Mouse (Mus musculus) kidney, postnatal 36 days (tissue): ENCODE results near the gene Olfr1284.
"Not testable (repeated sequence)": the region's sequence is repeated elsewhere in the genome, so short reads cannot be mapped to it uniquely, and the experiment has no call there.

Experiments
- DNase-seq, 2 experiments: peaks; one replicate each; pipeline ENCODE4 v3.0.0; 2021 to 2022; ENCODE audit warnings: mixed read lengths in 2 of 2

The Olfr1284 gene

DNA sequence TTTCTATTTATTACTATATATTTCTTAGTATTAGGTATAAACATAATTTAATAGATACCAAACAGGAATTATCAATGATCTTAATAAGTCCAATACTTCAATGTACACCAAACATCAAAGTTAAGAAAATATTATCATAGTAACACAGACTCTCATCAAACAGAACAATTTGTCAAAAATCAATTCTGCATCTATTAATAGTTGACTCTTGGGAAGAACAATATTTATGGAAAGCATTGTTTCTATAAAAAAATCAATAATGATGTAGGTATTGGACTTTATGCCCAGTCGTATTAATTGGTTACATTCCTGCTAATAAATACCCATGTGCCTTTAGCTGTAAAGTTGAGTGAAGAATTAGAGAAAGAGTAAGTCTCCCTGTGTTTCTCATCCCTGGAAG lies at the start of gene Olfr1284:
TSS of gene Olfr1284 (plus strand) at position 301 of the 400 bp plus-strand sequence.
- DNase-seq, result no peak

DNA sequence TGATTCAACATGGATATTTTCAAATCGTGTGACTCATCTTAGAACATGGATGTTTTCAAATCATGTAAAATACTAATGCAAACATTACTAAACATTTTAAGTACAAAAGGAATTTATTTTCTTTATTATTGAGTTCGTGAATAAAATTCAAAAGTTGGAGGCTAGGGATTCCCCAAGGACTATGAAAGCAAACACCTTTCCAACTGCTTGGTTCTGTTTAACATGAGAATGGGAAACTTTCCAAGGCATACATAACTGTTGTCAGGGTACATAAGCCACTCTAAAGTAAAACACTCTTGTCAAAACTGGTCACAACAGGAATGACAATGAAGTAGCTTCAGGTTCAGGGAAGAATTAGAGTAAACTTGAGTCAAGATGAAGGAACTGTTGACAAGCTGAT lies 49.1 kb upstream of the Olfr1284 start, which contains the start of gene Olfr1281:
TSS of gene Olfr1281 (plus strand) at position 301 of the 400 bp plus-strand sequence.
- no peak for DNase-seq

DNA sequence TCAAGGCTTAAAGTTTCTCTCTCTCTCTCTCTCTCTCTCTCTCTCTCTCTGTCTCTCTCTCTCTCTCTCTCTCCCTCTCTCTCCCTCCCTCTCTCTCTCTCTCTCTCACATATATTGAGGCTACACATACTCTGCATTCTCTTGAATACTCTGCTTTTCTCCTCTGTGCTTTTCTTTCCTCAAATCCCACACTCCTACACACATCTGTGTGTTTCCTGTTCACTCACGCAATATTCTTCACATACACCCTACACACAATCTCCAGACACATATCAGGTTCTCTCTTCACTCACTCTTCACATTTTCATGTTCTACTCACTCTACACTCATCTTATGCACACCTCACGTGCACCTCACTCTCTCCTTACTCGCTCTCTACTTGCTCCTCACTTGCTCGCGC lies 41.6 kb upstream of the Olfr1284 start:
- not testable (repeated sequence) for DNase-seq

DNA sequence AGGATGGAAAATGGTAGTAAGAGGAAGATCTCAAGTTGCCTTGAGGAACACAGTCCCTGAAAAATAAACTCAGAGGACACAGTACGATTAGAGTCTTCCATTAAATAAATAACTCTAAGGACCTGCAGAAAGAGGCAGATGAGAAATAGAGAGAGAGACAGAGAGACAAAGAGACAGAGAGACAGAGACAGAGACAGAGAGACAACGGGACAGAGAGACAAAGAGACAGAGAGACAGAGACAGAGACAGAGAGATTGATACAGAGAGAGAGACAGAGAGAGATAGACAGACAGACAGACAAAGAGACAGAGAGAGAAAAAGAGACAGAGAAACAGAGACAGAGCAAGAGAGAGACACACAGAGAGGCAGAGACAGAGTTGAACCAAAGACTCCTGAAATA lies 39.3 kb upstream of the Olfr1284 start, which contains the start of gene Olfr1282:
TSS of gene Olfr1282 (minus strand) at position 101 of the 400 bp plus-strand sequence.
- no peak for DNase-seq

DNA sequence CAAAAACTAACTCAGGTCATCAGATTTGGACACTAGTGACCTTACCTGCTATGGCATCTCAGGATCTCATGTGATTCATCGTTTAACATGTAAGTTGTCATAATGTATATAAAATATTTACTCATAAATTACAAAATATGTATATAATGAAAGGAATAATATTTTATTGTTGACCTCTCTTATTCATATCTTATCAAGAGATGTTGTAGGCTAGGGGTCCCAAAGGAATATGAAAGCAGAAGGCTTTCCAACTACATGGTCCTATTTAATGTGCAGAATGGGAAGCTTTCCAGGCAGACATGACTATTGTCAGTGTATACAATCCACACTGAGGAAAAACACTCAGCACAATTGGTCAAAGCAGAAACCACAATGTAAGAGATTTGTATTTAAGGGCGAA lies 8.8 kb upstream of the Olfr1284 start, which contains the start of gene Olfr1283:
TSS of gene Olfr1283 (plus strand) at position 301 of the 400 bp plus-strand sequence.
- DNase-seq, result no peak

DNA sequence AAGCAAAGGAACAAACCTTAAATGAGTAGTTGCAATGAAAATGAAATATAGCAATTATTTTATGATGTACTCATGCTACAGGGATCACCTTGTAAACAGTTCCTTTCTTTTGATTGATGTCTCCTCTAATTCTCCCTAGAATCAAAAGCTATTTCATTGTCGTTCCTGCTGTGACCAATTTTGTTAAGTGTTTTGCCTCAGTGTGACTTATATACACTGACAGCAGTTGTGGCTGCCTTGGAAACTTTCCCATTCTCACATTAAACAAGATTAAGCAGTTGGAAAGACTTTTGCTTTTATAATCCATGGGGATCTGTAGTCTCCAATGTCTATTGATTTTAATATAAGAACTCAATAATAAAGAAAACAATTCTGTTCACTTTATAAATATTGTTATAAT lies 47.6 kb downstream of the Olfr1284 start, which contains the start of gene Olfr1286:
TSS of gene Olfr1286 (minus strand) at position 185 of the 400 bp plus-strand sequence.
- no peak for DNase-seq
